Mouse (Mus musculus): ENCODE data around the gene Ephb2.

The Ephb2 gene

GRCm38 (mm10) chr4:136838026-136838425 is 2.2 kb upstream of the Ephb2 start:
- DNase-seq (ENCODE audit: inconsistent age in 2 of 2, low spot score in 1 of 2), result no peak

DNA sequence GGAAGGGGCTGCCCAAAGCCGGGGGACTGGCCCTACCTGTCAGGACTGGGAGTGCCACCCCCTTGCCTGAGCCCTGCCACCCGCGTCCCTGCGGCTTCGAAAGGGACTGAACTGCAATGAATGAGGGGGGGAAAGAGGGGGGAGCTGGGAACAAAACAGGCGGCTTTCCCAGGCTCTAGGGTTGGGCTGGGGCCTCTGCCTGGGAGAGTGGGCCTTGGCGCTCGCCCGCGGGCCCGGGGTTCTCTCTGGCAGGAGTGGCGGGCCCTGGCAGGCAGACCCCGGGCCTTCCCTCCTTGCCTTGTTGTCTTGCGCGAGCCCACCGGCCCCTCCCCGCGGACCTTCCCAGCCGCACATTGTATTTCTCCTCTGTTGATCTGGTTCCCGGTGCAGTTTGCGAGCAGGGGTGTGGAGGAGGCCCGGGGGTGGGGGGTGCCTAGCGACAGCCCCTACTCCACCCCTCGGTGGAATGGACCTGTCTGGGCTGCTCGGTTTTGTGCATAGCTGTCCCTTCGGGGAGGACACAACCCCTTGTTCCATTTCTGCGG is 671 bp upstream of the Ephb2 start:
- DNase-seq (ENCODE audit: inconsistent age in 2 of 2, low spot score in 1 of 2), result no peak

DNA sequence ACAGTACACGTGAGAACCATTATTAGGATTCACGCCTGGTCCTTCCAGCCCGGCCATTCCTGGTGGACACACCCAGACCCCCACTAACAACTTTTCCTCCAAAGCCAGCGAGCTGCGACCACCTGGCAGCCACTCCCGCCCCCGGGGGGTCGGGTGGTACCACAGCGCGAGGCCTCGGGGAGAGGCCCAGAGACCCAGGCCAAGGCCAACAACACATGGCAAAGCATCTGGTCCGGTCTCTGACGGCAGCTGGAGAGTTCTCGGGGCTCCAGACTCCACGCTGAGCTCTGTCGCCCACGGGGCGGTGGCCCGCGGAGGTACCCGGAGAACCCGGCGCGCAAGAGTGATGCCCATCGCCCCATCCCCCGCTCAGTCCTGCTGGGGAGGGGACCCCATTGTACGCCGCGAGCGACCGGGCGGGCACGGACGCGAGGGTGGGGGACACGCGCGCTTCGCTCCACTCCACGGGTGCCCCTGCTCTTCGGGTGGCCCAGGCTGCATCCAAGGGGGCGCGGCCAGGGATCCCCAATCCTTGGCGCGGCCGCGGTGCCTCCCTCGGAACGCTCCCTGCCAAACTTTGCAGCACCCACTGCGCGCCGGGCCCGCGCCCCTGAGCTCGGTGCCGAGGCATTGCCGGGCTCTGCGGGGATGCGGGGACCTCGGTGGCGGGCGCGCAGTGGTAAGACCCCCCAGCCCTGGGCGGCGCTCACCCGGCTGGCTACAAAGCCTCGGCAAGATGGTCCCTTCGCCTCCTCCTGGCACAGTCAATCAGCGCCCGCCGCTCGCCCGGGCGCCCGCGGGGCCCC is 770 bp downstream of the Ephb2 start:
- peak; percentile 54 to 75 for DNase-seq (ENCODE audit: inconsistent age in 2 of 2, low spot score in 1 of 2)

- no peak for DNase-seq (ENCODE audit: inconsistent age in 2 of 2, low spot score in 1 of 2)
Observed at GRCm38 (mm10) chr4:136834439-136834814, 1.4 kb downstream of the Ephb2 start.

- DNase-seq (ENCODE audit: inconsistent age in 2 of 2, low spot score in 1 of 2), result peak; percentile 25 to 35
Observed at GRCm38 (mm10) chr4:136833619-136834351, 2.0 kb downstream of the Ephb2 start.

GRCm38 (mm10) chr4:136832559-136833232 is 3.1 kb downstream of the Ephb2 start:
- no peak for DNase-seq (ENCODE audit: inconsistent age in 2 of 2, low spot score in 1 of 2)

DNA sequence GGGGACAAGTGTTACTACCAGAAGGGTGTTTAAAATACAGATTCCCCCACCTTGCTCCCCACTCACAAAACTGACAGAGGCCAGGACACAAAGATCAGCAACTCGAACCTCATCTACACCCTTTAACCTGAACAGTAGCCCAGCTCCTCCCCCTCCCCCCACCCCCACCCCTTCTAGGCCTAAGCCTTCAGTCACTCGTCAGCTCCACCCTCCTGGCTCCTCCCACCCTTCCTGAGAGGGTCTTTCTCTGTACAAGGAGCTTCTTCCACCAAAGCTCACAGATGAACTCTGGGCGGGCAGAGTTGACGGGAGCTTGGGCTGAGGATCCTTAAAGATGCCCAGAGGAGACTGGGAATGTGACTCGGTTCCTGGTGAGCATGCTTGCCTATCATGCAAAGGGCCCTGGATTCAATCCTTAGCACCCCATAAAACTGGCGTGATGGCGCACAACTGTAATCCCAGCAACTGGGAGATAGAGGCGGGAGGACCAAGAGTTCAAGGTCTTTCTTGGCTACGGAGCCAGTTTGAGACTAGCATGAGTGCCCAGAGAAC is 5.4 kb downstream of the Ephb2 start:
- no peak for DNase-seq (ENCODE audit: inconsistent age in 2 of 2, low spot score in 1 of 2)

GRCm38 (mm10) chr4:136829837-136830236 is 6.0 kb downstream of the Ephb2 start:
- no peak for DNase-seq (ENCODE audit: inconsistent age in 2 of 2, low spot score in 1 of 2)

- no peak for DNase-seq (ENCODE audit: inconsistent age in 2 of 2, low spot score in 1 of 2)
Observed at GRCm38 (mm10) chr4:136828664-136829569, 6.9 kb downstream of the Ephb2 start.

DNA sequence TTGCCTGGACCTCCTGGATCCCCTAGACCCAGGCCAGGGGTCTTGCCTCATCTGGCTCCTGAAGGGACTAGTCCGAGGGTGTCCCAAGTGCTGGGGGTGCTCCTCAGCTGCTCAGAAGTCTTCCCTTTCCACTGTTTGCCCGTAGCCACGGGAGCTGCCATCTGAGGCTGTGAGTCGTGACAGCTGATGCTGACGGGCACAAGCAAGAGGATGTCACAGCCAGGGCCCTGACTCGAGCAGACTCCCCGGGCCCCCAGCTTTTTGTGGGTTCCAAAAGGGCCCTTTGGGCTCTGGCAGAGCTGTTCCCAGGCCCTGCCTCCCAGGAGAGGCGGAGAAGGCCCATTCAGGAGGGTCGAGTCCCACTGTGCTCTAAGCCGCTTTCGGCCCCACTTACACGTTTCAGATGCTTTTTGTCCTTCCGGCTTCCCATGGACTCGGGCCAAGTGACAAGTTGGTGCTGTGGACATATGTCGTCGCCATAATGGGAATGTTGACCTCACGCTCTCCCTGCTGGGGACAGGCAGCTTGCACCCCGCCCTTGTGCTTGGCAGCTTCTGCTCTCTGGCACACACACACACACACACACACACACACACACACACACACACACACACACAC is 10.7 kb downstream of the Ephb2 start:
- DNase-seq (ENCODE audit: inconsistent age in 2 of 2, low spot score in 1 of 2), result no peak

DNA sequence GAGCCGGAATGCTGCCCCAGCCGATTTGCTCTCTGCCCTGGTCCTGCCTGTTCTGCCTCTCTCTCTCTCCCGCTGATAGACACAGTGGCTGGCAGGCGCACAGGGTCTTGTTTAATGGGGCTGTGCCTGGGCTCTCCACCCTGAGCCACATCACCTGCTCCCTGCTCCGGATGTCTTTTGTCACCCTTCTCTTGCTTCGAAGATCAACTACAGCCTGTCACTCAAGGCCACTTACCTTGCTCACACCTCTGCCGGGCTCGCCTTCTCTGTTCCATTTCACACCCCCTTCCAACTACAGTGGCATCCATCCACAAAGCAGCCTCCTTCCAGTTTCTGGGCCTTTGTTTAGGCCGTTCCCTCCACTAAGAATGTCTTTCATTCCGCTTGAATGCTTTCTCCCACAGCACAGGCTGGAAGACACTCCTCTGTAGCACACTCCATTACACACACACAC is 15.7 kb downstream of the Ephb2 start:
- no peak for DNase-seq (ENCODE audit: inconsistent age in 2 of 2, low spot score in 1 of 2)

GRCm38 (mm10) chr4:136816701-136817100 is 19.1 kb downstream of the Ephb2 start:
- DNase-seq (ENCODE audit: inconsistent age in 2 of 2, low spot score in 1 of 2), result no peak

GRCm38 (mm10) chr4:136815364-136815763 is 20.4 kb downstream of the Ephb2 start:
- DNase-seq (ENCODE audit: inconsistent age in 2 of 2, low spot score in 1 of 2), result peak in 1 of 2 experiments; percentile 68

- DNase-seq (ENCODE audit: inconsistent age in 2 of 2, low spot score in 1 of 2), result no peak
Observed at GRCm38 (mm10) chr4:136812543-136812942, 23.2 kb downstream of the Ephb2 start.

DNA sequence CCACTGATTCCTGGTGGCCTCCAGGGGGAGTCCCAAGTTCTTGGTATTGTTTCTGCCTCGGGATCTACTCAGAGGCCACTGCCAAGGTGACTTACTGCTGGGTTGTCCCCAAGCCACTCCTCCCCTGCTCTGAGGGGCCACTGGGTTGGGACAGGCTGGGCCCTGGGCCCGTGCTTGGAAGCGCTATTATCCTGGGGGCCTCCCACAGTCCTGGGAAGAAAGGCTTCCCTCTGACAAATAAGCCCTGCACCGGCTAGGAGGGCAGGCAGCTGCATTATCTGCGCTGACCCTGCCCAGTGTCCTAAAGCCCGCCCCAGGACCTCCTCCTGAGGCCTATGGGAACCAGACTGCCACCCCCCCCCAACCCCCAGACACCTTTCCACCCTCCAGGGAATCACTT is 24.2 kb downstream of the Ephb2 start:
- no peak for DNase-seq (ENCODE audit: inconsistent age in 2 of 2, low spot score in 1 of 2)

GRCm38 (mm10) chr4:136808478-136808877 is 27.3 kb downstream of the Ephb2 start:
- peak in 1 of 2 experiments; percentile 40 for DNase-seq (ENCODE audit: inconsistent age in 2 of 2, low spot score in 1 of 2)

DNA sequence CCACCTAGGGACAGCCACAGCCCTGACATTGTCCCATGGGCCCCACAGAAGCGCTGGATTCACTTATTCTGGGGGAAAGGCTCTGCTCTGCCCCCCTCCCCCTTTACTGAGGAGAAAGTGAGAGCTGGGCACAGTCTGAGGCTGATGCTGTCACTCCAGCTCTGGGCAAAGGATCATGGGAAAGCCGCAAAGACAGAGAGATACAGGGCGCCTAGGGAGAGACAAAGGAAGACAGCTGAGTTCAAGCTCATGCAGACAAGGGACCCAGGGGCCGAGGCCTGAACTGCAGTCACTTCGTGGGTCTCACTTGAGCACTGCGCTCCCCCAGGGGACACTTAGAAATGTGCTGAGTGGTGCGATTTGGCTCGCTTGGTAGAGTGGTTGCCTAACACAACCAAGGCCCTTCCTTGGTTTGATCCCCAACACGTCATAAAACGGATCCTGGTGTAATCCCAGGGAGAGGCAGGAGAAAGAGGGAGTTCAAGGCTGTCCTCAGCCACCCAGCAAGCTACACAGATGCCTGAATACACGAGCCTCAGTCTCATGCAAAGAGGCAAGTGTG is 28.3 kb downstream of the Ephb2 start:
- peak in 1 of 2 experiments; percentile 39 for DNase-seq (ENCODE audit: inconsistent age in 2 of 2, low spot score in 1 of 2)

DNA sequence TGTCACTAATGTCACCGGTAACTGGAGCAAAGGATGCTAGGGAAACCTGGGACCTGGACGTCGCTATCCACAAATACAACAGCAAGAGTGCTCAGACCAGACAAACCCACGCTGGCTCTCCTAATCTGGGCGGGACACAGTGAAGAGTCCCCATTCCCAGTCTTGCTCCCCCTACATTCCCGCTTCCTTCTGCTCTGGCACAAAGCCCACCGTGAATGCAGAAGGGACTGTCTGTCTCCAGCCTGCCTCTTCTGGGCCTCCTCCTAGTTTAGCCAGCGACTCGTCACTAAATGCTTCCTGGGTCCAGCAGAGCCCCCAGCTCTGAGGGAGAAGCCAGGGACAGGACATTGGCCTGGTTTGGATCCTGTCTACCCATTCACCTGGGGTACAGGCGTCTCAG is 29.5 kb downstream of the Ephb2 start:
- no peak for DNase-seq (ENCODE audit: inconsistent age in 2 of 2, low spot score in 1 of 2)

GRCm38 (mm10) chr4:136804343-136804742 is 31.4 kb downstream of the Ephb2 start:
- DNase-seq (ENCODE audit: inconsistent age in 2 of 2, low spot score in 1 of 2), result no peak
